Mouse (Mus musculus) gastrocnemius, adult 2 months (tissue): ENCODE measurements around the gene Ptprm. TPM values are rescaled to one million over a fixed set of nuclear protein-coding genes. Genes with fewer than 3 reads are reported as not detected.

ENCODE experiments used
- DNase-seq: peaks from one replicate; pipeline ENCODE4 v3.0.0; 2022
- H3K27ac ChIP-seq: fragments of 200-600 bp; 2 replicates; pipeline ENCODE4 v1.8.1; 2022; ENCODE audit warnings: mild to moderate bottlenecking
- H3K4me3 ChIP-seq: fragments of 200-600 bp; 2 replicates; pipeline ENCODE4 v1.8.1; 2022; ENCODE audit warnings: mild to moderate bottlenecking, moderate library complexity
- CTCF ChIP-seq: fragments of 200-600 bp; IDR thresholded peaks from 2 replicates; pipeline ENCODE4 v1.8.1; 2022; ENCODE audit warnings: antibody characterized with exemption, mild to moderate bottlenecking, moderate library complexity
- intact Hi-C: fragments of 180-260 bp; cut with DNase I; formaldehyde crosslinking; loops from one replicate; pipeline ENCODE4 v1.15.1; 2025
- total RNA-seq, 2 experiments: library from RNA; stranded (reverse); gene quantifications; 2 replicates each; pipeline ENCODE4 v1.2.3; 2021

Gene Ptprm
- total RNA-seq, 2 experiments from 2014 or later: 21.5 to 32.7 TPM

DNA sequence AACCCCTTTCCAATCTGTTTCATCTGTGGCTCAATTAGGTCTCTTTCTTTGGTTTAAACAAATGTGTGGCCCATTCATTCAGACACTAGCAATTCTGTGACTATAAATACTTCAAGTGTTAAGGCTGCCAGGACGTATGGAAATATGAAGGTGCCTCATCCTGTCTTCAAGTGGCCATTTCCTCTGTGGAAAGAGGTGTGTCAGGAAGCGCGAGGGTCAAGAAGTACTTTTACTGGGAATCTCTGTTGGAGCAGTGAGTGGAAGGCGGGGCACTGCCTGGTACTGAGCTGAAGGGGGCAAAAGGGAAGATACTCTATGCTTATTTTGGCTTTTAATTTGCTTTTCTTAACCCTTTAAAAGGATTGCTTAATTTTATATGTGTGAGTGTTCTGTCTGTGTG lies 659.9 kb downstream of the Ptprm start:
- H3K4me3 ChIP-seq: no peak overlapping the region
- no peak overlapping the region for H3K27ac ChIP-seq
- no peak for TF ChIP-seq CTCF
- intact Hi-C loops: no loop called here
- DNase-seq: no peak

DNA sequence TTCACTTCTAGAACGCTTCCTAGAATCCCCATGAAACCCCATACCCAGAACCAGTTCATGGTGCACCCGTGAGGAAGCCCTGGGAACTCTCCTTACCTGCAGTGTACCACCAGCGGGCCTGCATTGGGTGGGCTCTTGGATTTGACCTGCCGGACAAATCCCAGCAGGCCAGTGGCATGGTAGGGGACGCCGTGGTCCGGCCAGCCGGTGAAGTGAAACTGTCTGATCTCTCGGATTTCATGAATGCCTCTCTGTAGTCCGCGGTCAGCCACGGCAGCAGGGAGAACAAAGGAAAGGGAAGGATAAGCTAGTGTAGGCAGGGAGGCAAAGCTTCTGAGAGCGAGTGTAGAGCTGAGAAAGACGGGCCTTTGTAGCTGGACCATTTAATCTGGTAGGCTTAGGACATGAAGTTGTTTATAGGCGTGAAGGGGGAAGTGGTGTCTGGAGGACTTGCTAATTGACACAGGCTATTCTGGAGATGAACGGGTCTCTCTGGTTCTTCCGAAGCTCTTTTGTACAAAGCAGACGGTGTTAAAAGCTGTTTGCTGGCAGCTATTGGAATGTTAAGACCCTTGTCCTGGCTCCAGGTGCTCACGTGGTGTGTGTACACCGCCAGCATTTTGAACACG lies 660.5 kb downstream of the Ptprm start:
- no peak overlapping the region for H3K27ac ChIP-seq
- intact Hi-C loops: no loop called here
- no peak for DNase-seq
- no peak for TF ChIP-seq CTCF
- H3K4me3 ChIP-seq: no peak overlapping the region

DNA sequence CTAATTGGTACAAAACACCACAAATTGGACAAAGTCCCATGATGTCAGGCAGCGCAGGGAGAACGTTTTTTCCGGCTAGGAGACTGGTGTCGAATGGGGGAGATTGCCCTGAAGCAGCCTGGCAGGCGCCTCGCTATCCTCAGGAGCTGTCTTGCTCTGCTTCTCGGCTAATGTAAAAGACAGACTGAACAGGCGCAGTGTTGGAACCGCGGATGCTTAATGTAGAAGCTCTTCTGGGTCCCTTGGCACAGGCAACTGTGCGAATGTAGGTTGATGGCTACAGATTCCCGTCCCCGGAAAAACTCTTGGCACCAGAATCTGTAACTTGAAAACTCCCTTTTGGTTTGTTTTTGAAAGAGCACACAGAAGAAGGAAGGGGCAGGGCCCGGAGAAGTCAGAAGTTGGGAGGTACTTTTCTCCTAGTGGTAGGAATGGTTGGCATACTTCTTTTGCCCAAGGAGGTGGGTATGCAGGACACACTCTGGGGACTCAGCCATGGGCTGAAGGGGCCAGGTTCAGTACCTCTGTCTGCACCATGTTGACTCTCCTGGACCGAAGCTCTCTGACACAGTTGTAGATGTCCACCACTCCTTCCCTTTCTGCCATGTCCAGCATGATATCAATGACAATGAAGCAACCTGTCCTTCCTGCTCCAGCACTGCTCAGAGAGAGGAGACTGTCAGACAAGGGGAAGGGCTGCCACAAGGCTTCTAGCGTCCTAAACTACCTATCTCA lies 661.1 kb downstream of the Ptprm start:
- TF ChIP-seq CTCF: no peak
- intact Hi-C loops: no loop called here
- no peak overlapping the region for H3K4me3 ChIP-seq
- H3K27ac ChIP-seq: no peak overlapping the region
- DNase-seq: no peak

DNA sequence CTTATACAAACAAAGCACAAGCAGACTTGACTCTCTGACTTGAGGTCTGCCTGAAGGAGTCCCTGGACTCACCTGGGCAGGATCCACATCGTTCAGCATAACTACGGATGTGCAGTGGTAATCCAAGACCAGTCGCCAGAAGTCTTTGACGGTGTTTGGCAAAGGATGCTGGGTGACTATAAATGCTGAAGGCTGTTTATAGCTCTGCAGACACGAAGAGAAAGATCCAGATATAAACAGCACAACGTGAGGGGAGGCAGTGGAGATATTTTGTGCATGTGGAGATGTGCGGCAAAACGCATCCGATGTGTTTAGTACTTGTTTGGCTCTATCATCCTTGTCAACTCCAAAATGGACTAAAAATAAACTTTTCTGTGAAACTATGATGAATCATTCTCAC lies 666.1 kb downstream of the Ptprm start:
- Histone ChIP-seq H3K27ac (no peak overlapping the region), H3K4me3 (no peak overlapping the region)
- no peak for DNase-seq
- intact Hi-C loops: loop anchor here (10.0 kb wide), 3 partner anchors 487 to 977 kb away; no protein-coding TSS in a partner anchor
- TF ChIP-seq CTCF: no peak

DNA sequence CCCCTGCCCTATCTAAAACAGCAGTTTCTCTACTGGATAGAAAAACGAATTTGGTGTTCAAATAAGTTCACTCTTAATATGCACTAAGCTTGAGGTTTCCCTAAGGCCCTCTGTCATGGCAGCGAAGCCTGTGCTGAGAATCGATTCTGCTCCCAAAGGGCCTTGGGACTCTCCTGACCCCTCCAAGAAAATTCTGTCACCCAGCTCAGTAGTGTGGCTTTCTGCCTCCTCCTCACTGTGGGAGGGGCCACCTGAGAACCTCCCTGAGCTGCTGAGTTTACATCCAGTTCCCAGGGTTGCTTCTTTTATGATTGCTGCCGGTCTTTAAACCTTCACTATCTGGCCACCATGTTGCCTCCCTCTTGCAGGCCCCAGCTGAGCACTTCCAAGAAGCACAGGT lies 666.7 kb downstream of the Ptprm start:
- TF ChIP-seq CTCF: no peak
- Histone ChIP-seq H3K4me3 (no peak overlapping the region), H3K27ac (no peak overlapping the region)
- intact Hi-C loops: loop anchor here (10.0 kb wide), 3 partner anchors 487 to 977 kb away; no protein-coding TSS in a partner anchor
- no peak for DNase-seq

DNA sequence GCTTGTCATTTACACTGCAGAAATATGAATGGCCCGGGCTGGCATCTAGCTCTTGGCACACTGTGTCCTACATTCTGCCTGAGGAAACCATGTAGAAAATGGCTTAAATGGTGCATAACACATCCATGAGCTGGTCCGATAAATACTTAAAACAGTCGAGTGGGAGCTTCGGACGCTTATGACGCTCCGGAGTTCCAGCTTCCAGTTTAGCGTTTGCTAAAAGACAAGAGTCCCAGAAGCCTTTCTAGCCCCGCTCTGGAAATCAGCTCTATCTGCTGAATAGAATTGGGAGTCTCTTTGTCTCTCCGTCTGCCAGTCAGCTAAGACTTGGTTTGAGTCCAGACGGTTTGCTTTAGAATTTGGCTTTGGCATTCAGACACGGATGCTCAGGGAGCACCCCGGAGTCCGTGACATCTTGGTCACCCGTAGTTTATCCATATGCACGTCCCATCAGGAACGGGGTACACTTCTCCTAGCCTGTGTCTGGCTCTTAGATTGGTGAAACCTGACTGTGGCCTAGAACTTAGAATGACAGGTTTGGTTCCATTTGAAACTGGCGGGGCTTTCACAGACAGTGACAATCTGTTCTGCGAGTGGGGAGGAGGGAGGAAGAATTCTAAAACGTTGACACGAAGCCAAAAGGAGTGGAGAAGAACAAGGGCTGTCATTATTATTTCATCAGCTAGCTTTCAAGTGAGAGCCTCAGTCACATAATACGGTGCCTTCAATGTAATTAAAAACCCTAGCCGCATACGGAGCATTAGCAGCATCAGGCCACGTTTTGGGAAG lies 667.4 kb downstream of the Ptprm start:
- no peak overlapping the region for H3K4me3 ChIP-seq
- H3K27ac ChIP-seq: no peak overlapping the region
- TF ChIP-seq CTCF: no peak
- DNase-seq: no peak
- intact Hi-C loops: loop anchor here (10.0 kb wide), 3 partner anchors 488 to 978 kb away; no protein-coding TSS in a partner anchor

DNA sequence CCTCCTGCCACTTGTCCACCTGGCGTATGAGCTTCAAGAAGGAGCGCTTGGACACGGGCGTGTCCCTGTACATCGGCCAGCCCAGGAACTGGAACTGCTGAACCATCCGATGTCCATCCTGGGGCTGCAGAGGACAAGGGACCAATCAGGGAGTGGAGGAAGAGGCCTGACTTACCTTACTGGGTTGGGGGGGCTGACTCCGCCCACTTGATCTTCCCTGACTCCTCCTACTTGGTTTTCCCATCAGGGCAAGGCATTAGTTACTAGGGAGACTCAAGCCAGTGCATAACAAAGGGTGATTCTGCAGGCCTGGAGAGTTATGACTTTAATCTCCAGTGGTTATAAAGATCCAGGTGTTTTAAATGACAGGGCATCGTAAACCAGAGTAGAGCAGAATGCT lies 670.8 kb downstream of the Ptprm start:
- DNase-seq: no peak
- Histone ChIP-seq H3K4me3 (no peak overlapping the region), H3K27ac (no peak overlapping the region)
- intact Hi-C loops: loop anchor here (5.0 to 10.0 kb wide), 4 partner anchors 74 to 981 kb away; no protein-coding TSS in a partner anchor
- no peak for TF ChIP-seq CTCF

DNA sequence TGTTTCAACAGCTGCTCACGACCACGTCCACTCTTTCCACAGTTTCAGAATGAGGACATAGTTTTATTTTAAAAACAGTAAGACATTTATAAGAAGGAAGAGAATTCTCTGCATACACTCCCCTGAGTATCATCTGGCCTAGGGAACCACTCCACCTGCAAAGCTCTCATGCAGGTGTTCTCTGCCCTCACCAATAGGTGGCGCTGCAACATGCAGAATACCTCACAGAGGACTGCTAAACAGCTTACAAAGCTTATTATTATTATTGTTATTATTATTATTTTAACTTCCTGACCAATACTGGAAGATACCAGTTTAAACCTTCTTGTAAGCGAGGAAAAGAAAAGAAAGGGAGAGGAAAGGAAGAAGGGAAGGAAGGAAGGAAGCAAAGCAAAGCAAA lies 673.6 kb downstream of the Ptprm start:
- intact Hi-C loops: loop anchor here (2.0 to 10.0 kb wide), 5 partner anchors 77 to 984 kb away; no protein-coding TSS in a partner anchor
- DNase-seq: peak; percentile 66
- TF ChIP-seq CTCF: peak; percentile 93

DNA sequence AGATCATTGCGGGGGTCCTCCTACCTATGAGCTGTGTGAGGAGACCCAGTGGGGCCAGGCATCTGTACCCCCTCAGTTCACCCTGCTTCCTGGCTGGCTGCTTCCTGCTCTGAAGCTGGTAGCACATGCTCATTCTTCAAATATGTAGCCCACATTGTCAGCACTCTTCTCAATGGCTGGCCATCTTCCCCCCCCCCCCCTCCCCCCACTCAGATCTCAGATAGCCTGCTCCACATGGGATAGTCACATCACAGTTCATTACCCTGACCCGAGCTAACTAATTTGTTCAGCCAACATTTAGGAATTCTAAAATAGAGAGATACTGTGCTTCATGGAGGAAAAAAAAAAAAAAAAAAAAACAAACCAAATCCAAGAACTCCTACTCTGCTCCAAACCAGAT lies 679.6 kb downstream of the Ptprm start:
- no peak for DNase-seq
- intact Hi-C loops: no loop called here

More for the DNA sequence above, 673.6 kb downstream of the Ptprm start:
- Histone ChIP-seq H3K27ac (no peak overlapping the region), H3K4me3 (no peak overlapping the region)

DNA sequence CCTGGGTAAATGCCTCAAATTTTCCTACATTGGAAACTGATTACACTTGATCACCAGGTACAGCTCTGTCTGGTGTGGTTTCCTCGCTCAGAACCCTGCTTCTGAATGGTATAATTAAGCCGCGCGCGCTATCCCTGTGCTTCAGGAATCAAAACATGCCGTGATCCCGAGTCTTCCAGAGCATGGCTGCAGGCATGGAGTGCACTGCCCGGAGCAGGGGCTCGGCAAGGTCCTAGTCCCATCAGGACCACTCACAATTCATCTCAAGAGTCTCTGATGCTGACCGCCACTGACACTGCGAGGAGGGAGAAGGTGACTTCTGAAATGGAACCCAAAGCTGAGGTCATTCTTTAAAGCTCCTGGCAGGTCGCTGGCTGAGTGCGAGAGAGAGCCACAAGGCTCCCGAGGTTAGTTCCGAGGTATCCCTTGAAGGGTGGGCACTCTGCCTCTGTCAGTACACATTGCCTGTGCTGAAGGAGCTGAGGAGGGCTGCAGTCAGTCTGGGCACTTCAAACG lies 682.5 kb downstream of the Ptprm start:
- H3K27ac ChIP-seq: no peak overlapping the region
- H3K4me3 ChIP-seq: no peak overlapping the region
- TF ChIP-seq CTCF: no peak
- intact Hi-C loops: no loop called here
- no peak for DNase-seq

More for the DNA sequence above, 679.6 kb downstream of the Ptprm start:
- no peak overlapping the region for H3K4me3 ChIP-seq
- no peak for TF ChIP-seq CTCF
- H3K27ac ChIP-seq: no peak overlapping the region

DNA sequence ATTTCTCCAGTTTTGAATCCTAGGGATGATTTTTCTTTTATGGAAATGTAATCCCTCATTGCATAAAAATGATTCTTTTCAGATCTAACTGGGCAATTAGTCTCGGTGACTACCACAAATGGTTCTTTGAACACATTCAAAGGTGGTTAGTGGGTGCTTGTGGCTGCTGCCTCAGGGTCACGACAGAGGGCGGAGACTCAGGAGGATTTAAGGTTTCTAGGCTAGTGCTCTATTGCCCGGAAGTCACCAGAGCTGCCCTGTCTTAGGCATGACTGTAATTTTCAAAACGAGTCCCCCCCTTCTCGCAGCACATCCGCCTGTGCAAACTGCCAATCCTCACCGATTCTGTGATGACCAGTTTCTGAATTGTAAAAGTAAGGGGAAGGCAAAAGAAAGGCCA lies 683.0 kb downstream of the Ptprm start:
- DNase-seq: no peak
- no peak for TF ChIP-seq CTCF
- Histone ChIP-seq H3K27ac (no peak overlapping the region), H3K4me3 (no peak overlapping the region)
- intact Hi-C loops: no loop called here

DNA sequence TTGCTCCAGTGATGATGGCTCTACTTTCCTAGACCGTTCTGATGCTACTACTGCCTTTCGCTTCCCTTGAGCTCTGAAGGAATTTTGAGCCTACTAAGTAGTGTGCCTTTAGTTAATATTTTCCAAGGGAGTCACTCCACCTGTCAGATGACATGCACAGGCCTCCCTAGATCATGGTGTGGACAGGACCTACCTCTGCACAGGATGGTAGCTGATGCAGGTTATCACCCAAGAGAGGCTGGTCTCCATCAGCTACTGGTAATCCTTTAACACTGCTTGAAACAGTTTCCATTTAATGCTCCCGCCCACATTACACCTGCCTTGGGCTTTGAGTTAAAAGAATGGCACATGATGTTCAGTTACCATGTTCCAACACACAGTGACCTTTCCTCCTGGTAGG lies 688.5 kb downstream of the Ptprm start:
- Histone ChIP-seq H3K4me3 (no peak overlapping the region), H3K27ac (no peak overlapping the region)
- TF ChIP-seq CTCF: no peak
- no peak for DNase-seq
- intact Hi-C loops: no loop called here
